Mouse (Mus musculus): ENCODE results near the gene Pamr1.

Pamr1 gene

GRCm38 (mm10) chr2:102659521-102659830 is 109.7 kb downstream of the Pamr1 start:
- DNase-seq (ENCODE audit: low read depth, low spot score): no peak

GRCm38 (mm10) chr2:102661052-102661451 is 111.2 kb downstream of the Pamr1 start:
- no peak for DNase-seq (ENCODE audit: low read depth, low spot score)

- DNase-seq (ENCODE audit: low read depth, low spot score): no peak
Measured at GRCm38 (mm10) chr2:102662911-102663310, 113.1 kb downstream of the Pamr1 start.

DNA sequence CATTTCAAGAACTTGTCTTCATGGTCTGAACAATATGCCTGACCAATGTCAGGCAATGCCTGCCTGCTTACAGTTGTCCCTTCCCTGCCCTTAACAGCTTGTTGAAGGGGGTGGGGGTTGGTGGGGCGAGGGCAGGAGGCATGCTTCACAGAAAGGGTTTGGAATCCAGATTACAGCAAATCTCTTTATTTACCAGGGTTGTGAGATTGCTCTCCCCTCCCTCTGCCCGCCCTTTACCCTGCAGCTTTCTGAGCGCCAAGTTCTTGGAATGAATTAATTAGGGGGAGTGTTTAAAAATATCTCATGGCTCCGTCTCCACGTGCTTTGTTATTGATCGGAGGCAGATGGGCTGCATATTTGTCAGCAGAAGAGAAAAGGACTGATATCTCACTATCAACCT is 113.5 kb downstream of the Pamr1 start:
- no peak for DNase-seq (ENCODE audit: low read depth, low spot score)

GRCm38 (mm10) chr2:102663865-102664264 is 114.1 kb downstream of the Pamr1 start:
- DNase-seq (ENCODE audit: low read depth, low spot score): no peak

DNA sequence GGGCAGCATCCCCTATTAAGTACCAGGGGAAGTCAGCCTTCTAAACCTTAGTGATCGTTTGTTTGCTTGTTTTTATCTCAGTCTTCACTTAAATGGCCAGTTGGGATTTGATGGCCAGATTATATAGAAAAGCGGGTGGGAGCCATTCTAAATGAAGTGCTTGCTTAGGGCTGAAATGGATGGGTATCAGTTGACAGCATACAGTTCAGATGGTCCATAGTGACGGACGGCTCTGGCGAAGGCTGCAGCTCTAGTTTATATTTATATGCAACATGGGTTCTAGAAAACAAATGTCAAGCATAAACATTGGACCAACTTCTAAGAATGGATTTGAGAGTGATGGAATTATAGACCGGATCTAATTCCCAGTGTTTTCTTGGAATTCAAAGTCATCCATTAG is 118.2 kb downstream of the Pamr1 start:
- DNase-seq (ENCODE audit: low read depth, low spot score): no peak

- DNase-seq (ENCODE audit: low read depth, low spot score): no peak
Measured at GRCm38 (mm10) chr2:102669580-102669979, 119.8 kb downstream of the Pamr1 start.

GRCm38 (mm10) chr2:102674582-102674981 is 124.8 kb downstream of the Pamr1 start:
- DNase-seq (ENCODE audit: low read depth, low spot score): no peak

DNA sequence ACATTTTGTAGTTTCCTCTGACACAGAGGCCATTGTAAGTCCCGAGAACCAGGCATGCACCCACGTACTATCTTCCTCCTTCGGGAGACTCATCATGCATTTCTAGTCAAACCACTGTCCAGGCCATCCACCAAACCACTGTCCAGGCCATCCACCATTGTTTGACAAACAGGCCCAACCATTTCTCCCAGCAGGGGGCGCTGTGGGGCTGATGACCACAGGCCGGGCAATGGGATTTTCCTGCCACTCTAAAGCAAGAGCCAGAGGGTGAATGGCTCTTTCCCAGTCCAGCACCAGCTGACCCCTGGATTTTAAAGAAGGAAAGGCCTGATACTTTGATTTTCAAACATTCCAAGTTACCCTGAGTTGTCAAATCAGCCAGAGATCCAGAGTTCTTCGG is 125.5 kb downstream of the Pamr1 start:
- no peak for DNase-seq (ENCODE audit: low read depth, low spot score)

DNA sequence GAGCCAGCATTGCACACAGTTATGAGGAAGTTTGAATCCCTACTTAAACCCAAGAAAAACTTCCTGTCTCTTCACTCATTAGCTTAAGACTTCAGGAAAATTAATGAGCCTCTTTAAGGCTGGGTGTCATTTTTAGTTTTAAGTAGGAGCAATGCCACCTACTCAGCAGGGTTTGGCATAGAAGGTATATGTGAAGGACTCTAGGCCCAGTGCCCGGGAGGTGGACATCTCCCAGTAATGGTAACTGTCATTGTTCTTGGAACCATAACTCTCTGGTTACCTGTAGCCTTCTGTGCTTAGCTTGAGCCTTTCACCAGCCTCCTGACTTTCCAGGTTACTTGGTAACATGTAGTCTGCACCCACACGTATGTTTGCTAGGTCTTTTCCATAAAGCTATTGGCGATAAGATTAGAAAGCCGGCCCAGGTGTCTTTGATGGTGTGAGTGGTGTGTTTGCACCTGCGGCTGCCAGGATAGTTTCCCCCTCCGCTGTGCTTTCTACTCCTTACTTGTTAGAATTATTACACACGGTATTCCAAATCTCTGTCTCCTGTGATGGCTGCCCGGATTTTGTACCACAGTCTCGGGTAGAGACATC is 127.0 kb downstream of the Pamr1 start:
- no peak for DNase-seq (ENCODE audit: low read depth, low spot score)

- DNase-seq (ENCODE audit: low read depth, low spot score): no peak
Measured at GRCm38 (mm10) chr2:102677400-102677799, 127.6 kb downstream of the Pamr1 start.

DNA sequence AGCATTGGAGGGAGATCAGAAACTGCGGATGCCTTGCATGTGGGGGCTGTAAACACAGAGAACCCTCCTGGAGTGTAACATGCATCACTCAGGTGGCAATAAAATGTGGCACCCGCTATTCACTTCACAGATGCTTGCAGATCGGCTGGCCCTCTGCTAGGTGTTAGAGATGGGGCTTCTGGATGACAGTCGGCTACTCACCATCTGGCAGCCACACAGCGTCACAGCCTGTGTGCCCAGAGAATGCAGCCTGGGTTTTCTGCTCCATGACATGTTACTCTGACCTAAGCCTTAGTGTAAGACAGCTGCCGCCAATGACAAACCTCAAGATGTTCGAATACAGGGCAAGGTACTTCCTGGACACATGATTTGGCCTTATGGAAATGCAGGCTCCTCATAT is 131.5 kb downstream of the Pamr1 start:
- no peak for DNase-seq (ENCODE audit: low read depth, low spot score)

DNA sequence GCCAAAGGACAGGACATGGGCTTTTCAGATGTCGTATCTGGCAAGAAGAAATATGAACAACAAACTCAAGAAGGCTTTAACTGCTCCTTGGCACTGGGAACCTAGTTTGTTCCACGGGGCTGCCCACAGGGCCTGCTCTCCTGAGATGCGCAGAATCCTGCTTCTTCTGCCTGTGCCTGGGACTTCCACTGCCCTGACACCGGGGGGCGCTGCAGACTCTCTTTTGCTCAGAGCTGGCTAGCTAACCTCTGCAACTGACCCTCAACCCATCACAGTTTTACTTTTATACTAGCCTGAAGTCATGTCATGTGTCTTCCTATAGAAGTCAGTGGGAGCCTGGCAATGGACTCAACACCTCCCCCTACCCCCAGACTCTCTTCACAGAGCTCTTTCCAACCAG is 132.4 kb downstream of the Pamr1 start:
- DNase-seq (ENCODE audit: low read depth, low spot score): no peak

- no peak for DNase-seq (ENCODE audit: low read depth, low spot score)
Measured at GRCm38 (mm10) chr2:102685371-102686107, 135.7 kb downstream of the Pamr1 start.

DNA sequence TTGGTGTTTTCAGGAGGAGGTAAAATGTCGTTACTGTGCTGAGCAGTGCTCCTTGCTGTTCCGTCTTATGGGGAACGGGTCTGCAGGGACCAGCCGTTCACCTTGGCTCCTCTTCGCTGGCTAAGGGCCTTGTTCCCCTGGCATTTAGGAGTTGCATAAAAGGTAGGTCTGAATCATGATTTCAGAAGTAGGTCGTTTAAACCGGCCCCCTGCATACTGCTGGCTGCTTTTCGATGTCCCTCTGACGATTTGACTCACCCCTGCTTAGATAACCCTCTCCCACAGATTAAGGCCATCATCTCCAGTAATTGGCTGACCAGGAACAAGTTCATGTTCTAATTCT is 136.3 kb downstream of the Pamr1 start:
- DNase-seq (ENCODE audit: low read depth, low spot score): no peak

Data from WW6 (cell line).